Comparison of ENCODE assay signal across 8 mouse cellular contexts in the genomic region with DNA sequence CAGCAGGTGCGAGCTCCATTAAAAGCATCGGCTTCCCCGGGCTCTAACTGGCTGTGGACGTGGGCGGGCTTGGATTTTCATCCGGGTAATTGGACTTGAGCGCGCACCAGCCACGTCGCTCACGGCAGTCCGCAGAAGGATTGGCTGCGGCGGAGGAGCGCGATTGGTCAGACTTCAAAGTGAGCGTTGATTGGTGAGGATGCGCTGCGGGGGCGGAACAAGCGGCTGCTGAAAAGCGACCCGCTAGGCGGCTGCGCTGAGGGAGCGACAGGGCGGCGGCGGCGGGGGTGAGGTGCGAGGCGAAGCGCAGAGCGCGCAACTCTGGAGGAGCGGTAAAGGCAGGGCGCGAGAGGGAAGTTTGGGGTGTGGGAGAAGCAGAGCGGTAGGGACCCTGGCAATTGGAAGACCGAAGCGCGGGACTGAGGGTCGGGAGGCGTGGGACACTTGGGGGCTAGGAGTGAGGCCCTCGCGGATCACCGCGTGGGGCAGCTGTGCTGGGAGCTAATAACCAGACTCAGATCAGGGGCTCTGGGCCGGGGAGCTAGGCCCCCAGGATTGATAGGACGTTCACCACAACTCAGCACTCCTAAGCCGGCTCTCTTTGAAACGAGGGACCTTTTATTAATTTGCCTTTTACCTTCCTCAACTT. TPM values are rescaled to one million over a fixed set of nuclear protein-coding genes. Genes with fewer than 3 reads are reported as not detected.
DNase-seq lines count a peak whose midpoint lies in the region; ATAC-seq and TF ChIP-seq lines count a peak whose summit lies in the region.

A gene (plus strand): TSS at position 243 of the 649 bp plus-strand sequence.

- H3K36me3 ChIP-seq in hindbrain, postnatal 0 days (ENCODE audit: insufficient read depth, low read length): no peaks in the 10 kb centered on the region

- peak; percentile 99 for ATAC-seq in hindbrain, postnatal 0 days

- no peaks in the 10 kb centered on the region for H3K9me3 ChIP-seq in hindbrain, postnatal 0 days (ENCODE audit: low read length)

- H3K4me1 ChIP-seq in hindbrain, postnatal 0 days (ENCODE audit: insufficient read depth, low read length): no peaks in the 10 kb centered on the region

- H3K4me3 ChIP-seq in hindbrain, postnatal 0 days (ENCODE audit: low read length): peak within 1 kb of the TSS; percentile 57

- peak; percentile 97 to 98 for DNase-seq in adrenal gland, adult (ENCODE audit: inconsistent age in 2 of 2, low spot score in 1 of 2)
- peak; percentile 98 for DNase-seq in embryo, embryonic 10 days (ENCODE audit: low spot score)
- DNase-seq in gastrocnemius, adult 8-10 months (ENCODE audit: low spot score in 2 of 2): peak; percentile 89 to 93
- peak; percentile 99 for DNase-seq in hindbrain, postnatal 0 days (ENCODE audit: low spot score)
- DNase-seq in left cerebral cortex, adult 18-20 months (ENCODE audit: low spot score in 2 of 2): peak; percentile 98 to 99
- peak; percentile 96 to 97 for DNase-seq in lung, postnatal 4 days
- DNase-seq in retina, postnatal 1 day: peak; percentile 99
- DNase-seq in thymus, postnatal 4 days: peak; percentile 96

- 3% methylated on average over 52 of the region's 52 CpGs for WGBS in hindbrain, postnatal 0 days

- H3K9ac ChIP-seq in hindbrain, postnatal 0 days (replicated peaks; ENCODE audit: low read length): peak within 1 kb of the TSS; percentile 62

- H3K4me2 ChIP-seq in hindbrain, postnatal 0 days (ENCODE audit: low read depth, low read length): peak within 1 kb of the TSS; percentile 89

- TF ChIP-seq CTCF in hindbrain, postnatal 0 days (IDR thresholded peaks at IDR 0.05; ENCODE audit: low read depth): peak; percentile 47

- H3K27me3 ChIP-seq in hindbrain, postnatal 0 days (ENCODE audit: insufficient read depth, low read length): no peaks in the 10 kb centered on the region

- peak within 1 kb of the TSS; percentile 71 for H3K27ac ChIP-seq in hindbrain, postnatal 0 days

RNA-seq across cellular contexts. Expression of the gene that starts here (rescaled TPM):
- total RNA-seq in gastrocnemius, adult 8-10 months (2022): 1 to 10 TPM; 5.3 to 6.6 (median 6.1) TPM
- total RNA-seq in hindbrain, postnatal 0 days (2014; rRNA removed): 11.8 and 13.7 TPM in 2 replicates
- 46.8 and 48.6 TPM in 2 replicates for polyA plus RNA-seq in hindbrain, postnatal 0 days (2015; fragmentation: Nextera tagmentation; extraction: Ambion mirVana)
- total RNA-seq in left cerebral cortex, adult 18-20 months (2021): 10 to 100 TPM; 37.8 to 39.0 TPM

Comparison
In these comparisons a context has a peak if more than half of its experiments do, and no peak if none do; other contexts are left out.
1. Peak in every context shown above with its lines: DNase-seq, ATAC-seq, H3K4me3 ChIP-seq and H3K27ac ChIP-seq.